Mouse (Mus musculus) stomach, embryonic 15.5 days (tissue): Measurements from ENCODE around the gene Map3k21. TPM values are rescaled to one million over a fixed set of nuclear protein-coding genes. Genes with fewer than 3 reads are reported as not detected.

ENCODE experiments used
- ATAC-seq: fragments of 200-750 bp; cut with Nextera tagmentation; 2 replicates; pipeline ENCODE4 v1.8.0; 2017; ENCODE audit warnings: low read depth, moderate number of reproducible peaks, moderate TSS enrichment; ENCODE audit not compliant: insufficient read depth, low FRiP score
- H3K27ac ChIP-seq: fragments of 300-500 bp; sonication (generic); 2 replicates; pipeline ENCODE4 v1.5.1; 2015; ENCODE audit warnings: mild to moderate bottlenecking, inconsistent platforms
- H3K27me3 ChIP-seq: fragments of 300-500 bp; sonication (generic); replicated peaks from 2 replicates; pipeline ENCODE4 v1.6.1; 2015; ENCODE audit warnings: inconsistent platforms
- H3K36me3 ChIP-seq: fragments of 300-500 bp; sonication (generic); 2 replicates; pipeline ENCODE4 v1.6.1; 2015; ENCODE audit warnings: inconsistent platforms
- H3K4me1 ChIP-seq: fragments of 300-500 bp; sonication (generic); 2 replicates; pipeline ENCODE4 v1.6.1; 2015; ENCODE audit warnings: inconsistent platforms
- H3K4me2 ChIP-seq: fragments of 300-500 bp; sonication (generic); 2 replicates; pipeline ENCODE4 v1.6.1; 2015; ENCODE audit warnings: mild to moderate bottlenecking, inconsistent platforms
- H3K4me3 ChIP-seq: fragments of 300-500 bp; sonication (generic); replicated peaks from 2 replicates; pipeline ENCODE4 v1.5.1; 2015; ENCODE audit warnings: inconsistent platforms
- H3K9ac ChIP-seq: fragments of 300-500 bp; sonication (generic); 2 replicates; pipeline ENCODE4 v1.6.1; 2015; ENCODE audit warnings: inconsistent platforms
- H3K9me3 ChIP-seq: fragments of 300-500 bp; sonication (generic); 2 replicates; pipeline ENCODE4 v1.6.1; 2016; ENCODE audit warnings: inconsistent platforms
- WGBS: fragments of 180-500 bp; shearing (Covaris S2); methylation state at CpG from one replicate; pipeline ENCODE4 v1.1.7; 2015; 5-methylcytosine and 5-hydroxymethylcytosine counted together
- polyA plus RNA-seq: library from polyadenylated mRNA; unstranded; fragments of >200 nt; fragmentation: Nextera tagmentation; extraction: Ambion mirVana; gene quantifications from 2 replicates; pipeline ENCODE4 v1.2.1, GENCODE M21; 2015

Gene Map3k21
- polyA plus RNA-seq, 1 experiment from 2014 or later, result 1.7 TPM

- Histone ChIP-seq H3K4me1 (no peaks in the 10 kb centered on the region), H3K36me3 (no peaks in the 10 kb centered on the region), H3K27me3 (no peaks in the 10 kb centered on the region; the same call in 1 of the 2 replicates), H3K9me3 (no peaks in the 10 kb centered on the region), H3K27ac (peak overlapping the region; percentile 65), H3K4me2 (no peak overlapping the region), H3K4me3 (no peak overlapping the region), H3K9ac (no peak overlapping the region)
- peak; percentile 44; the same call in 1 of the 2 replicates for ATAC-seq
- 70% methylated on average over 2 of the region's 2 CpGs for WGBS
These were observed 8.5 kb downstream of the Map3k21 start for GRCm38 (mm10) chr8:125918719-125919118.

DNA sequence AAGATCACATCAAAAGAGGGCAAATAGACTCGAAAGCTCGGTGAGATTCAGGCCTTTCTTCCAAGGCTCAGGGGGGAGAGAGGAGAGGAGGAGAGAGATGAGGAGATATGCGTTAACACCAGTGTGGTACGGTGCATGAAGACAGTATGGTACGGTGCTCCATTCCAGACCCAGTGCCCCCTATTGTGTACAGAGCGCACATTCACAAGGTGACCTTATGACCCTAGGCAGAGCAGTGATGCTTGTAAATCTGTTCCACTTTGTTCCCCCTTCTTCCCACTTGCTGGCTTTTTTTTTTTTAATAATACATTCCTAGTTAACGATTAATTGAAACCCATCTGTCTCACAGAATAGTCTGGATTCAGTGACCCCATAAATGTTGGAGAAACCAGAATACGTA is 9.3 kb downstream of the Map3k21 start:
- Histone ChIP-seq H3K4me1 (no peaks in the 10 kb centered on the region), H3K36me3 (no peaks in the 10 kb centered on the region), H3K4me2 (no peak overlapping the region), H3K27ac (peak overlapping the region; percentile 65), H3K9me3 (no peaks in the 10 kb centered on the region), H3K27me3 (no peaks in the 10 kb centered on the region), H3K4me3 (no peak overlapping the region), H3K9ac (no peak overlapping the region)
- ATAC-seq, result no peak
- WGBS, result 58% methylated on average over 8 of the region's 8 CpGs

DNA sequence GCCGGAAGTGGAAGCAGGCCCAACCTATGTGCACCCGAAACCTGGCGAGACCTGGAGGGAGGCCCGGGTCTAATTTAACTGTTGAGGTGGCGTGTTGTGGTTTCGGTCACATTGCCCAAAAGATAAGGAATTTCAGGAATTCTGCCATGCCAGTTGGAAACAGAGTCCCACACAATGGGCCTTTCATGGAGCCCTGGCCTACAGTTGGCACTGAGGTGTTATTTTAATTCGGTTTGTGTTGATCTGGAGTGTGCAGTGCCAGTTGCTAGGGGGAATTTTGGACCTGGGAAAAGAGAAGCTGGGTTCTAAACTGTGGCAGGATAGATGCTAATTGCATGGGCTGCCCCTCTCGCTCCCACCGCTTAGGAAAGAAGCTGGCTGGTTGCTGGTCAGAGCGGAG is 10.0 kb downstream of the Map3k21 start:
- Histone ChIP-seq H3K27me3 (no peaks in the 10 kb centered on the region), H3K9me3 (no peaks in the 10 kb centered on the region), H3K27ac (no peak overlapping the region), H3K9ac (no peak overlapping the region), H3K4me1 (no peaks in the 10 kb centered on the region), H3K4me3 (no peak overlapping the region), H3K4me2 (no peak overlapping the region), H3K36me3 (no peaks in the 10 kb centered on the region)
- WGBS, result 82% methylated on average over 10 of the region's 10 CpGs
- no peak for ATAC-seq

DNA sequence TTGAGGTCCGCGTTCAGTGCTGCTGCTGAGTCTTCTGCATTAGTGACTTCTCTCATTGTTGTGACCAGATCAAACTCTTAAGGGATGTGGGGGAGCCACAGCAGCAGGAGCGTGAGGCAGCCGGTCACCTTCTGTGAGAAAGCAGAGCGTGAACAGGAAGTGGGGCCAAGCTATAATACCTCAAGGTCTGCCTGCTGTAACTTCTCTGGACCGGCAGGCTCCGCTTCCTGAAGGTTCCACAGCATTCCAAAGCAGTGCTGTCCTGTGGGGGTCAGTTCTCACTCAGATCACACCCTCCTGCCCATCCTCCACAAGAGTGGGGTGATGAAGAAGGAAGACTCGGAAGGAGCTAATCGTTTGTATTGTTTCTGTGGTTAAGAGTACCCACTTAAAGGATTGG is 10.5 kb downstream of the Map3k21 start:
- Histone ChIP-seq H3K9ac (no peak overlapping the region), H3K4me3 (no peak overlapping the region), H3K4me2 (no peak overlapping the region), H3K4me1 (no peaks in the 10 kb centered on the region), H3K27me3 (no peaks in the 10 kb centered on the region), H3K9me3 (no peaks in the 10 kb centered on the region), H3K36me3 (no peaks in the 10 kb centered on the region), H3K27ac (no peak overlapping the region)
- no peak for ATAC-seq
- 58% methylated on average over 9 of the region's 9 CpGs for WGBS

- Histone ChIP-seq H3K4me2 (no peak overlapping the region), H3K36me3 (no peaks in the 10 kb centered on the region), H3K27ac (no peak overlapping the region), H3K27me3 (no peaks in the 10 kb centered on the region), H3K9me3 (no peaks in the 10 kb centered on the region), H3K4me1 (no peaks in the 10 kb centered on the region), H3K9ac (no peak overlapping the region), H3K4me3 (no peak overlapping the region)
- ATAC-seq, result no peak
- WGBS, result 44% methylated on average over 3 of the region's 3 CpGs
These were observed 12.1 kb downstream of the Map3k21 start for GRCm38 (mm10) chr8:125922333-125922732.

- Histone ChIP-seq H3K27me3 (no peaks in the 10 kb centered on the region), H3K4me3 (no peak overlapping the region), H3K9ac (no peak overlapping the region), H3K36me3 (no peaks in the 10 kb centered on the region), H3K9me3 (no peaks in the 10 kb centered on the region), H3K27ac (no peak overlapping the region), H3K4me1 (no peaks in the 10 kb centered on the region), H3K4me2 (no peak overlapping the region)
- WGBS, result 87% methylated on average over 4 of the region's 4 CpGs
- ATAC-seq, result no peak
These were observed 16.4 kb downstream of the Map3k21 start for GRCm38 (mm10) chr8:125926636-125927035.

DNA sequence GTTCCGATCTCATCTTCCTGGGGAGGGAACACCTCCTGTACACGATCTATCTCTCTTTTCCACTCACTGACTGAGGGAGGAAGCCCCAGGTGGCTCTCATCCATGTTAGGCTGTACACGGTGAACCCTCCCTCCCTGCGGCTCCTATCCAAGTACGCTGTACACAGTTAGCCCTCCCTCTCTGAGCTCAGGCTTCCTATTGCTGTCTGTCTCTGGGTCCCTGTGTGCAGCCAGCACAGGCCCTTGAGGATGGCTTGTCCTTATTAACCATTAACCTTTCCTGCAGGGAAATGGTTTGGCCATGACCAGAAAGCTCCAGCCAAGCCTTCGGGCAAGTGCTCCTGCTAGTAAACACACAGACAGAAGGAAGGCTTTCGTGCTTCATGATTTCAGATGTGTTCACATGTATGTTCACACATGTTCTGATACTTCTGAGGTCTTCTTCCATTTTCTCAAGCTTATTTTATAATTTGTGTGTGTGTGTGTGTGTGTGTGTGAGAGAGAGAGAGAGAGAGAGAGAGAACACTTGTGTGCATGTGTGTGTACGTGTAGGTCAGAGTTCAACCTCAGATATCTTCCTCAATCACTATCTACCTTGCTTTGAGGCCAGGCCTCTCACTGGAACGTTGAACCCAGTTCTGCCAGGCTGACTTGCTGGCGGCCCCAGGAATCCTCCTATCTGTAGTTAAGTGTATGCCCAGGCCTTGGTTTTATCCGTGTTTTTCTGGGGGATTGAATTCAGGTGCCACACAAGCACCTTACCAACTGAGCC is 20.2 kb downstream of the Map3k21 start:
- H3K4me1 ChIP-seq, result no peaks in the 10 kb centered on the region
- ATAC-seq, result 0 out of 2 replicates have a peak, but pooled peaks have one; percentile 50
- no peak overlapping the region for H3K4me3 ChIP-seq
- no peak overlapping the region for H3K4me2 ChIP-seq
- H3K9ac ChIP-seq, result no peak overlapping the region
- no peaks in the 10 kb centered on the region for H3K36me3 ChIP-seq
- H3K27ac ChIP-seq, result no peak overlapping the region
- H3K9me3 ChIP-seq, result no peaks in the 10 kb centered on the region
- WGBS, result 58% methylated on average over 11 of the region's 11 CpGs
- no peaks in the 10 kb centered on the region for H3K27me3 ChIP-seq

DNA sequence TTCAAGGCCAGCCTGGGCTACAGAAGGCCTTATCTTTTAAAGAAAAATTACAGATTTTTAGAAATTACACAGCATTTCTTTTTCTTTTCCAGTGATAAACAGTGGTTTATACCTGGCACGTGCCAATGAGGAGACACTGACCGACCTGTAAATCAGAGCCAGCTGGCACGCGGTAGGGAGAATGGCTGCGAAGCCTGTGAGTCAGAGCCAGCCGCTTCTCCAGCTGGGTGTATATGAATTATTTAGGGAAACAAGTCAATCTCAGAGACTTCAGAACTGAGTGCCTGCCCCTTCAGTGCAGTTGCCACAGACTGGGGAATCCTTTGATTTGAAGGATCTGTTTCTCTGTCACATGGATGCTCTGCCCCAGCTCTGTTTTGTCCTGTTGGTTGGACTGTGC is 21.6 kb downstream of the Map3k21 start:
- Histone ChIP-seq H3K9me3 (no peaks in the 10 kb centered on the region), H3K36me3 (no peaks in the 10 kb centered on the region), H3K4me1 (no peaks in the 10 kb centered on the region), H3K4me3 (no peak overlapping the region), H3K4me2 (no peak overlapping the region), H3K27ac (no peak overlapping the region), H3K9ac (no peak overlapping the region), H3K27me3 (no peaks in the 10 kb centered on the region)
- ATAC-seq, result no peak
- WGBS, result 91% methylated on average over 6 of the region's 6 CpGs

DNA sequence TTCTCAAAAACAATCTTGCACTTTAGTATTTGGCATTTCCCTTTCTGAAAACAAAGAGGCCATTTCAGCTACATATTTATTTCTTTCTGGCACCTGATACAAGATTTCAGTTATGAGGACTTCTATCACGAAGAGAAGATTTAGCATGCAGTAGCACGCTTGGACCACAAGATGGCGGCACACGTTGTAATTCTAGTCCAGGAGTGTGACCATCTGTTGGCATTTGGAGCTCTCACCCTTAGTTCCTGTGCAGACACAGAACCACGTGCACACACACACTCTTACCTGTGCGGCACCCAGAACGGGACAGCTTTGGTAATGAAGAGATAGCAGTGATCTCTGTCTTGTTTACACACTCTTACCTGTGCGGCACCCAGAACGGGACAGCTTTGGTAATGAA is 25.4 kb downstream of the Map3k21 start:
- H3K4me2 ChIP-seq, result no peak overlapping the region
- H3K9me3 ChIP-seq, result no peaks in the 10 kb centered on the region
- no peak for ATAC-seq
- H3K36me3 ChIP-seq, result no peaks in the 10 kb centered on the region
- H3K27ac ChIP-seq, result no peak overlapping the region
- H3K27me3 ChIP-seq, result no peaks in the 10 kb centered on the region
- no peak overlapping the region for H3K4me3 ChIP-seq
- no peak overlapping the region for H3K9ac ChIP-seq
- 41% methylated on average over 9 of the region's 9 CpGs for WGBS
- H3K4me1 ChIP-seq, result no peaks in the 10 kb centered on the region

GRCm38 (mm10) chr8:125944511-125944910 is 34.3 kb downstream of the Map3k21 start:
- no peaks in the 10 kb centered on the region for H3K27me3 ChIP-seq
- no peak overlapping the region for H3K4me3 ChIP-seq
- no peak overlapping the region for H3K27ac ChIP-seq
- no peak overlapping the region for H3K9ac ChIP-seq
- WGBS, result 85% methylated on average over 4 of the region's 4 CpGs
- no peaks in the 10 kb centered on the region for H3K36me3 ChIP-seq
- H3K4me1 ChIP-seq, result no peaks in the 10 kb centered on the region
- H3K4me2 ChIP-seq, result no peak overlapping the region
- no peak for ATAC-seq
- no peaks in the 10 kb centered on the region for H3K9me3 ChIP-seq

DNA sequence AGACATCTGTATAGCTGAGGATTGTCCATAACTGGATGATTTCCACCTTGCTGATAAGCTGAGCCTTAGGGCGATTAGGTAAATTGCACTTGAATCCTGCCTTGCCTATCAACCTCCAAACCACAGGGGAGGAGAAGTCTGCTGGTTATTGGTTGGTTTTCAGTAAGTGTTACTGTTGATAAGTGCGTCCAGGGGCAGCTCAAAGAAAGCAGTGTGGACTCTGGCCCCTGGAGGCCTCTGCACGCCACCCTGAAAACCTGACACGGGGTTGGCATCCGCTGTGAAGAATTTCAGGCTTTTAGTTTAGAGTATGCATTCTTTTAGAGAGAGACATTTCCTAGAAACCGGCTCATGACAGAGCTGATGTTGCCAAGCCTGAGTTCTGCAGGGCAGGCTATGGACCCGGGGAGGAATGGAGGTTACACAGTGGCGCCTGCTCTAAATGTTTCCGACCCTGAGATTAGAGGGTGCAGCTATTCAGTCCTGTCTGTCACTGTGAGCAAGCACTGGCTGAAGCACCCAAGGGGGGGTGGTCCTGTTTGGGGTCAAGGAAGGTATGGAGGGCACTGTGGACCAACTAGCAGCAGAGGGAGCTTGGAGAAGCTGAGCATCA is 38.6 kb downstream of the Map3k21 start:
- Histone ChIP-seq H3K4me1 (no peaks in the 10 kb centered on the region), H3K4me3 (no peak overlapping the region), H3K9ac (no peak overlapping the region), H3K4me2 (no peak overlapping the region), H3K9me3 (no peaks in the 10 kb centered on the region), H3K27ac (no peak overlapping the region; the same call in 1 of the 2 replicates), H3K27me3 (no peaks in the 10 kb centered on the region), H3K36me3 (no peaks in the 10 kb centered on the region)
- 71% methylated on average over 9 of the region's 9 CpGs for WGBS
- peak; percentile 19; the same call in 1 of the 2 replicates for ATAC-seq
